In genomic region chr16:79972146-79972545, GRCm38 (mm10) we compare ENCODE assay signal across 27 mouse cellular contexts.
DNase-seq lines count a peak whose midpoint lies in the region; ATAC-seq and TF ChIP-seq lines count a peak whose summit lies in the region.
"Had no signal": no experiment of that assay in that cellular context is flagged by ENCODE, and none has a peak within 500 bp of the region (broad histone marks: within the 10 kb centered on the region; RNA-seq: fewer than 3 reads in every experiment).

No protein-coding gene starts in this region.

- H3K4me1 ChIP-seq in forebrain, embryonic 13.5 days: no peaks in the 10 kb centered on the region
- no peaks in the 10 kb centered on the region for H3K4me1 ChIP-seq in forebrain, embryonic 11.5 days (replicated peaks; ENCODE audit: control insufficient read depth, insufficient read depth, low read length)
- H3K4me1 ChIP-seq in midbrain, embryonic 11.5 days (ENCODE audit: control insufficient read depth, insufficient read depth, low read length): no peaks in the 10 kb centered on the region
- H3K4me1 ChIP-seq in midbrain, embryonic 10.5 days: no peaks in the 10 kb centered on the region
- no peaks in the 10 kb centered on the region for H3K4me1 ChIP-seq in midbrain, embryonic 12.5 days
- no peaks in the 10 kb centered on the region for H3K4me1 ChIP-seq in midbrain, postnatal 0 days (ENCODE audit: insufficient read depth, low read length)
- H3K4me1 ChIP-seq: heart, embryonic 12.5 days; intestine, embryonic 15.5 days; neural tube, embryonic 12.5 days had no signal

- DNase-seq in forebrain, embryonic 11.5 days (ENCODE audit: low spot score): no peak
- DNase-seq in midbrain, embryonic 11.5 days (ENCODE audit: low spot score, missing footprints): no peak
- no peak for DNase-seq in midbrain, embryonic 10.5 days (ENCODE audit: low spot score)
- DNase-seq in midbrain, postnatal 0 days (ENCODE audit: low spot score): peak; percentile 1
- no peak for DNase-seq in kidney, adult 11 months
- no peak for DNase-seq in thymus, postnatal 25 days
- DNase-seq: adrenal gland, adult 8-10 months; cerebellum, adult 18-20 months; cerebellum, postnatal 10 days; heart, adult 2 months; heart, postnatal 4 days; kidney, adult 9 months; kidney, postnatal 10 days; layer of hippocampus, adult 9-11 months; liver; lung, adult 2 months; lung, postnatal 10 days; right cerebral cortex, postnatal 14 days had no signal

- H3K4me3 ChIP-seq in forebrain, embryonic 13.5 days: no peak overlapping the region
- no peak overlapping the region for H3K4me3 ChIP-seq in forebrain, embryonic 11.5 days (ENCODE audit: low read depth, low read length)
- H3K4me3 ChIP-seq in midbrain, embryonic 11.5 days (ENCODE audit: low read depth, low read length): no peak overlapping the region
- H3K4me3 ChIP-seq in midbrain, embryonic 10.5 days: no peak overlapping the region
- no peak overlapping the region for H3K4me3 ChIP-seq in midbrain, embryonic 12.5 days
- H3K4me3 ChIP-seq in midbrain, postnatal 0 days (ENCODE audit: low read depth, low read length): no peak overlapping the region
- H3K4me3 ChIP-seq: heart, adult 2 months; heart, embryonic 12.5 days; intestine, embryonic 15.5 days; myocyte; neural tube, embryonic 12.5 days had no signal

- no peaks in the 10 kb centered on the region for H3K27me3 ChIP-seq in forebrain, embryonic 13.5 days
- no peaks in the 10 kb centered on the region for H3K27me3 ChIP-seq in forebrain, embryonic 11.5 days (ENCODE audit: control insufficient read depth, insufficient read depth, low read length)
- no peaks in the 10 kb centered on the region for H3K27me3 ChIP-seq in midbrain, embryonic 11.5 days (ENCODE audit: control insufficient read depth, insufficient read depth, low read length)
- H3K27me3 ChIP-seq in midbrain, embryonic 10.5 days (ENCODE audit: low read depth, poor library complexity, severe bottlenecking): no peaks in the 10 kb centered on the region
- no peaks in the 10 kb centered on the region for H3K27me3 ChIP-seq in midbrain, embryonic 12.5 days
- H3K27me3 ChIP-seq in midbrain, postnatal 0 days (ENCODE audit: insufficient read depth, low read length): no peaks in the 10 kb centered on the region
- H3K27me3 ChIP-seq: heart, embryonic 12.5 days; intestine, embryonic 15.5 days; neural tube, embryonic 12.5 days had no signal

- TF ChIP-seq CTCF in midbrain, postnatal 0 days (IDR thresholded peaks at IDR 0.05): no peak

- no peak overlapping the region for H3K9ac ChIP-seq in forebrain, embryonic 13.5 days
- H3K9ac ChIP-seq in forebrain, embryonic 11.5 days (ENCODE audit: low read length): no peak overlapping the region
- H3K9ac ChIP-seq in midbrain, embryonic 11.5 days (ENCODE audit: low read length): no peak overlapping the region
- H3K9ac ChIP-seq in midbrain, embryonic 12.5 days (replicated peaks): no peak overlapping the region
- H3K9ac ChIP-seq in midbrain, postnatal 0 days (replicated peaks; ENCODE audit: low read length, poor library complexity, severe bottlenecking): no peak overlapping the region
- H3K9ac ChIP-seq: heart, embryonic 12.5 days; intestine, embryonic 15.5 days; liver, embryonic 14.5 days; neural tube, embryonic 12.5 days had no signal

- WGBS in forebrain, embryonic 13.5 days: 70% methylated on average over 6 of the region's 6 CpGs
- 89% methylated on average over 6 of the region's 6 CpGs for WGBS in forebrain, embryonic 11.5 days
- WGBS in midbrain, embryonic 11.5 days: 81% methylated on average over 6 of the region's 6 CpGs
- 91% methylated on average over 6 of the region's 6 CpGs for WGBS in midbrain, embryonic 10.5 days
- 69% methylated on average over 6 of the region's 6 CpGs for WGBS in midbrain, embryonic 12.5 days
- 34% methylated on average over 6 of the region's 6 CpGs for WGBS in midbrain, postnatal 0 days

- peak; percentile 79 for ATAC-seq in forebrain, embryonic 13.5 days
- no peak for ATAC-seq in forebrain, embryonic 11.5 days (replicated peaks; ENCODE audit: low FRiP score)
- ATAC-seq in midbrain, embryonic 11.5 days (ENCODE audit: low FRiP score): peak; percentile 46; the same call in 1 of the 2 replicates
- ATAC-seq in midbrain, embryonic 12.5 days (ENCODE audit: low FRiP score, low read depth): peak; percentile 63
- no peak for ATAC-seq in midbrain, postnatal 0 days (ENCODE audit: low FRiP score)
- ATAC-seq: hindbrain, postnatal 0 days; intestine, embryonic 15.5 days had no signal

- H3K9me3 ChIP-seq in forebrain, embryonic 13.5 days (replicated peaks): no peaks in the 10 kb centered on the region
- no peaks in the 10 kb centered on the region for H3K9me3 ChIP-seq in forebrain, embryonic 11.5 days (ENCODE audit: control insufficient read depth, low read length)
- no peaks in the 10 kb centered on the region for H3K9me3 ChIP-seq in midbrain, embryonic 11.5 days (ENCODE audit: control insufficient read depth, low read length)
- H3K9me3 ChIP-seq in midbrain, embryonic 10.5 days (replicated peaks): no peaks in the 10 kb centered on the region
- H3K9me3 ChIP-seq in midbrain, embryonic 12.5 days: no peaks in the 10 kb centered on the region
- H3K9me3 ChIP-seq in midbrain, postnatal 0 days (ENCODE audit: low read length): no peaks in the 10 kb centered on the region
- H3K9me3 ChIP-seq: G1E; heart, embryonic 12.5 days; intestine, embryonic 15.5 days; neural tube, embryonic 12.5 days had no signal

- H3K27ac ChIP-seq in forebrain, embryonic 13.5 days: no peak overlapping the region
- no peak overlapping the region for H3K27ac ChIP-seq in forebrain, embryonic 11.5 days (ENCODE audit: low read depth, low read length)
- H3K27ac ChIP-seq in midbrain, embryonic 11.5 days (ENCODE audit: low read depth, low read length): no peak overlapping the region
- H3K27ac ChIP-seq in midbrain, embryonic 10.5 days (replicated peaks): no peak overlapping the region
- H3K27ac ChIP-seq in midbrain, embryonic 12.5 days (replicated peaks): no peak overlapping the region
- no peak overlapping the region for H3K27ac ChIP-seq in midbrain, postnatal 0 days (ENCODE audit: low read depth, low read length)
- H3K27ac ChIP-seq: heart, adult 2 months; hindbrain, postnatal 0 days; intestine, embryonic 15.5 days; liver, embryonic 14.5 days; neural tube, embryonic 12.5 days had no signal

- H3K4me2 ChIP-seq in forebrain, embryonic 13.5 days: no peak overlapping the region
- no peak overlapping the region for H3K4me2 ChIP-seq in forebrain, embryonic 11.5 days (ENCODE audit: low read depth, low read length, severe bottlenecking)
- no peak overlapping the region for H3K4me2 ChIP-seq in midbrain, embryonic 11.5 days
- no peak overlapping the region for H3K4me2 ChIP-seq in midbrain, embryonic 12.5 days (replicated peaks)
- H3K4me2 ChIP-seq in midbrain, postnatal 0 days (ENCODE audit: low read depth, low read length, poor library complexity, severe bottlenecking): no peak overlapping the region
- H3K4me2 ChIP-seq: heart, embryonic 12.5 days; intestine, embryonic 15.5 days; neural tube, embryonic 12.5 days had no signal

- no peaks in the 10 kb centered on the region for H3K36me3 ChIP-seq in forebrain, embryonic 13.5 days (ENCODE audit: poor library complexity, severe bottlenecking)
- H3K36me3 ChIP-seq in forebrain, embryonic 11.5 days (ENCODE audit: control insufficient read depth, insufficient read depth, low read length): no peaks in the 10 kb centered on the region
- no peaks in the 10 kb centered on the region for H3K36me3 ChIP-seq in midbrain, embryonic 11.5 days (ENCODE audit: control insufficient read depth, insufficient read depth, low read length)
- H3K36me3 ChIP-seq in midbrain, embryonic 10.5 days: no peaks in the 10 kb centered on the region
- H3K36me3 ChIP-seq in midbrain, embryonic 12.5 days: no peaks in the 10 kb centered on the region
- H3K36me3 ChIP-seq in midbrain, postnatal 0 days (ENCODE audit: insufficient read depth, low read length): no peaks in the 10 kb centered on the region
- H3K36me3 ChIP-seq: G1E; heart, embryonic 12.5 days; intestine, embryonic 15.5 days; neural tube, embryonic 12.5 days had no signal

Comparison
In these comparisons a context has a peak if more than half of its experiments do, and no peak if none do; other contexts are left out.
1. ATAC-seq: peak in forebrain, embryonic 13.5 days (single experiment), midbrain, embryonic 11.5 days (single experiment) and midbrain, embryonic 12.5 days (single experiment); none in forebrain, embryonic 11.5 days (single experiment) and midbrain, postnatal 0 days (single experiment).